Mouse (Mus musculus) heart, adult 2 months (tissue): ENCODE measurements at regions not wholly inside any gene's neighbourhood (a gene's known extent, or its start where the extent isn't known, plus 50 kb on each side); places are given as distances from the start of the nearest gene placed in this dataset.

ENCODE experiments used
- DNase-seq, 2 experiments: peaks; one replicate each; pipeline ENCODE4 v3.0.0; 2021
- H3K27ac ChIP-seq: fragments of 200-600 bp; 2 replicates; pipeline ENCODE4 v1.8.1; 2022
- H3K27me3 ChIP-seq: fragments of 200-500 bp; 2 replicates; pipeline ENCODE4 v1.6.1; 2012; ENCODE audit warnings: mild to moderate bottlenecking, low read length, inconsistent platforms, mixed read lengths; ENCODE audit not compliant: control insufficient read depth, insufficient read depth
- H3K36me3 ChIP-seq: fragments of 200-500 bp; 2 replicates; pipeline ENCODE4 v1.6.1; 2012; ENCODE audit warnings: low read length, inconsistent platforms; ENCODE audit not compliant: control insufficient read depth, insufficient read depth
- H3K4me1 ChIP-seq: fragments of 200-500 bp; 2 replicates; pipeline ENCODE4 v1.6.1; 2011; ENCODE audit warnings: low read length; ENCODE audit not compliant: control insufficient read depth, insufficient read depth
- H3K4me3 ChIP-seq: fragments of 200-600 bp; 2 replicates; pipeline ENCODE4 v1.8.1; 2022
- H3K79me2 ChIP-seq: fragments of 200-500 bp; replicated peaks from 2 replicates; pipeline ENCODE4 v1.6.1; 2012; ENCODE audit warnings: mild to moderate bottlenecking, inconsistent platforms, low read length, moderate library complexity, mixed read lengths; ENCODE audit not compliant: control insufficient read depth, insufficient read depth
- H3K9ac ChIP-seq: fragments of 200-500 bp; 2 replicates; pipeline ENCODE4 v1.6.1; 2012; ENCODE audit warnings: low read depth, mild to moderate bottlenecking, control low read depth, inconsistent platforms, low read length, mixed read lengths
- CTCF ChIP-seq: fragments of 200-600 bp; IDR thresholded peaks from 2 replicates; pipeline ENCODE4 v1.8.1; 2022; ENCODE audit warnings: antibody characterized with exemption, mild to moderate bottlenecking, moderate library complexity
- EP300 ChIP-seq: fragments of 200-500 bp; IDR thresholded peaks from 2 replicates; pipeline ENCODE4 v1.6.1; 2011; ENCODE audit warnings: low read depth, low read length, control low read depth; ENCODE audit not compliant: insufficient read depth
- POLR2A ChIP-seq: fragments of 200-500 bp; IDR thresholded peaks from 2 replicates; pipeline ENCODE4 v1.6.1; 2011; ENCODE audit warnings: mild to moderate bottlenecking, low read depth, low read length, control low read depth; ENCODE audit not compliant: insufficient read depth
- whole genome bisulfite sequencing: fragments of 180-500 bp; shearing (Covaris S2); methylation state at CpG from one replicate; pipeline ENCODE4 v1.1.7; 2018; 5-methylcytosine and 5-hydroxymethylcytosine counted together
- intact Hi-C: fragments of 180-260 bp; cut with DNase I; formaldehyde crosslinking; loops from one replicate; pipeline ENCODE4 v1.15.1; 2025

DNA sequence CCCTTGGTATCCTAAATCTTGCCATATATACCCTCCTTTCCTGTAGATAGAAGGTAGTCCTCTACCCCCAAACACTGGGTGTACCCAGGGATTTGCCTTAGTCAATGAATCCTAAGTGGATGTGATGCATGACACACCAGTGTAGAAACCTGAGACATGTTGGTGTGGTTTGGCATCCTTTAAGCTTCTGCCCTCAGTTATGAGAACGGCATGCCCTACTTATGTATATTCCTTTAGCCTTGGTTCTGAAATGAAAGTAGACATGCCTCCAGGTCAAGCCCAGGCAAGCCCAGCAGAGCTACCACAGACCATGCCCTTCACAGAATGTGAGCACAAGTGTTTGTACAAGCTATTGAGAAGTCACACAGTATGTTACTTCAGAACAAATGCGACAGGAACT lies 608.4 kb upstream of the 2610301B20Rik start:
- Histone ChIP-seq H3K4me1 (no peaks in the 10 kb centered on the region), H3K36me3 (no peaks in the 10 kb centered on the region), H3K9ac (no peak overlapping the region), H3K27ac (no peak overlapping the region), H3K79me2 (no peaks in the 10 kb centered on the region), H3K4me3 (no peak overlapping the region), H3K27me3 (no peaks in the 10 kb centered on the region)
- intact Hi-C loops, result no loop called here
- 76% methylated on average over 2 of the region's 2 CpGs for WGBS
- DNase-seq, result no peak
- TF ChIP-seq POLR2A (no peak), EP300 (no peak), CTCF (no peak)

DNA sequence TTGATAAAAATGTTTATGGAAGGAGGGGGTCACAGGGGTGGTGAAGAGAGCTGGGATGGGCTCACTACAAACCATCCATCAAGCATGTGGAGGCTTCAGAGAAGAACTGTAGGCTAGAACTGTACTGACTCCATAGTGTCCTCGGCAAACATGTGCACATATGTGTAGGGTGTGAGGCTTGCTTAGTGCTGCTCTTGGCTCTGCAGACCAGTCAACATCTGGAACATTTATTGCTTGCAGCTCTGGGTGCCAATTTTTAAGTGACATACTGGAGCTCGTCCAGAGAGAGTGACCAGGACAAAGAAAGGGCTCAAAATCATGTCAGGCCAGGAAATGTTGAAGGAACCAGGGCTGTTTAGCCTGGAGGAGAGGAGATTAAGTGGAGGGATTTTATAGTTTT lies 588.7 kb upstream of the 2610301B20Rik start:
- Histone ChIP-seq H3K27me3 (no peaks in the 10 kb centered on the region), H3K79me2 (no peaks in the 10 kb centered on the region), H3K4me3 (no peak overlapping the region), H3K4me1 (no peaks in the 10 kb centered on the region), H3K27ac (no peak overlapping the region), H3K36me3 (no peaks in the 10 kb centered on the region), H3K9ac (no peak overlapping the region)
- 13% methylated on average over 2 of the region's 2 CpGs for WGBS
- no peak for TF ChIP-seq EP300
- peak in 1 of 2 experiments; percentile 5 for DNase-seq
- intact Hi-C loops, result no loop called here

DNA sequence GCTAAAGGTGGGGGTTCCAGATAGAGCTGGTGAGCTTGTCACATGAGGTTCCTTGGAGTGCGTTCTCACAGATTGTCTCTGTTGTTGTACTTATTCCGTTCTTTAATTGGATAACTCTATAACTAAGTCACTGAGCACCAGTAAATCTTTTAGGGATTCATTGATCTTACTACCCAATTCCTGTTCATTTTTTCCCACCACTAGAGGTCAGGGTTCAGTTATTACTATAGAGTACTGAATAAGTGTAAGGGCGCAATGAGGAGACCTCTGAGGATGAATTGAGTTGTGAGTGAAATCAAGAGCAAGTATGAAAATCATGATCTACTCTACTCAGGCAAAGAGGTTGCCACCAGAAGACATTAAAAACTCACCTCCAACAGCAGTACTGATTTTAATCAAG lies 584.0 kb upstream of the 2610301B20Rik start:
- Histone ChIP-seq H3K27me3 (no peaks in the 10 kb centered on the region), H3K27ac (no peak overlapping the region), H3K9ac (no peak overlapping the region), H3K4me1 (no peaks in the 10 kb centered on the region), H3K36me3 (no peaks in the 10 kb centered on the region), H3K79me2 (no peaks in the 10 kb centered on the region), H3K4me3 (no peak overlapping the region)
- TF ChIP-seq EP300 (no peak), CTCF (peak; percentile 66), POLR2A (no peak)
- no peak for DNase-seq
- intact Hi-C loops, result loop anchor here (1.0 to 2.0 kb wide), 2 partner anchors 131 to 544 kb away; no protein-coding TSS in a partner anchor
- WGBS, result 68% methylated on average over 3 of the region's 3 CpGs

DNA sequence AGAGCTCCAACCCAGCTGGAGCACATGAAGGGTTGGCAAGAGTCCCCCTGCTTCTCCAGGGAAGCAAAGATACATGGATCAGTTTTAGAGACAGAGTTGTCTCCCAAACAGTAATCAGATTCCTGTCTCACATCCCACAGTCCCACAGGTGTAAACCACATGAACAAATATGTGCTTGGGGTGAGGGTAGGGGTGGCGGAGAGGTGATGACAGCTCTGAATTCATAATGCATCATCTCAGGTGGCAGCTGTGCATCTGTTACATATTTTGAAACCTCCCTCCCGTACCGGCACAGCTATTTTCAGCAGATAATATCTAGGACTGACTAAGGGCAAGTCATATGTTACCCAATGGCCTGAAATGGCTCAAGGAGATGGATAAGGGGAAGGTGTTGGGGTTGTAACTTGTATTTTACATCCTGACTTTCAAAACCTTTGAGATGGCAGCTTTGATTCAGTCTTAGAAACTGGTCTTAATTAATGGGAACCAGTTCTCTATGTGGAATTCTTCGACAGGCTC lies 579.2 kb upstream of the 2610301B20Rik start:
- Histone ChIP-seq H3K4me1 (no peaks in the 10 kb centered on the region), H3K27me3 (no peaks in the 10 kb centered on the region), H3K36me3 (no peaks in the 10 kb centered on the region), H3K79me2 (no peaks in the 10 kb centered on the region), H3K9ac (no peak overlapping the region), H3K27ac (no peak overlapping the region), H3K4me3 (no peak overlapping the region)
- peak in 1 of 2 experiments; percentile 7 for DNase-seq
- intact Hi-C loops, result no loop called here
- no peak for TF ChIP-seq POLR2A
- no peak for TF ChIP-seq CTCF
- no peak for TF ChIP-seq EP300
- WGBS, result 65% methylated on average over 4 of the region's 4 CpGs

DNA sequence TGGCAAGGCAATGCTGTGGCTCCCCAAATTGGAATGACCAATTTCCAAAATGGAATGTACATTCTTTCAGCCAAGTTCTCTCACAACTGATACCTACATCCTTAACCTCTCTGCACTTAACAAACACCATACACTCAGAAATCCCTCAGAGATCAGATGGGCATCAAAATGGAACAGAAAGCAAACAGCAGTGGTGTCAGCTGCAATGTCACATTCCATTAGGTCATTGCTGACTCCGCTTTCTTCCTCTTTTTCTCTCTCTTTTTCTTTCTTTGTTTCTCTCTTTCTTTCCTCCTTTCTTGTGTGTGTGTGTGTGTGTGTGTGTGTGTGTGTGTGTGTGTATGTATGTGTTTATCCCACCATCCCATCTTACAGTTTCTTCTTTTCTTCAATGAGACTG lies 578.1 kb upstream of the 2610301B20Rik start:
- H3K27ac ChIP-seq, result no peak overlapping the region
- no peaks in the 10 kb centered on the region for H3K4me1 ChIP-seq
- no peaks in the 10 kb centered on the region for H3K79me2 ChIP-seq
- intact Hi-C loops, result no loop called here
- no peaks in the 10 kb centered on the region for H3K36me3 ChIP-seq
- H3K9ac ChIP-seq, result no peak overlapping the region
- no peak overlapping the region for H3K4me3 ChIP-seq
- DNase-seq, result no peak
- TF ChIP-seq CTCF (no peak), POLR2A (no peak), EP300 (no peak)
- no peaks in the 10 kb centered on the region for H3K27me3 ChIP-seq
- WGBS, result 94% methylated on average over 1 of the region's 1 CpGs

DNA sequence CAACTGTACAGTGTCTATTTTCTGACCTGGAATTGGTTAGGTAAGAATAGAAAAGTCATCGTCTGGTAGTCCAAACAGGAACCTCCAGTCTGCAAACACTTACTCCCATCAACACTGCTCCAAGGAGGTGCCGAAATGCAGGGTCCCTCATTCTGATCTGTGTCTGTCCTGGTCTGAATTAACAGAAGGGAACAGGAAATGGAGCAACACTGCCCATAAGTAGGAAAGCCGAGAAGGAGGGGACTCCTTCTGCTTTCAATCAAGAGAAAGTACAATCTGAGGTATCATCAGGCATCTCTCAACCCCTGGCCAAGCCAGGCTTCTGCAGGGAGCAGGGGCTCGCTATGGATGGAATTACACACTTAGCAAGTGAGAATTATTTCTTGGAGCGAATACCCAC lies 562.4 kb upstream of the 2610301B20Rik start:
- WGBS, result 52% methylated on average over 5 of the region's 5 CpGs
- Histone ChIP-seq H3K79me2 (no peaks in the 10 kb centered on the region), H3K9ac (no peak overlapping the region), H3K27ac (no peak overlapping the region), H3K4me1 (no peaks in the 10 kb centered on the region), H3K36me3 (no peaks in the 10 kb centered on the region), H3K27me3 (no peaks in the 10 kb centered on the region), H3K4me3 (no peak overlapping the region)
- intact Hi-C loops, result no loop called here
- no peak for TF ChIP-seq POLR2A
- no peak for TF ChIP-seq CTCF
- TF ChIP-seq EP300, result no peak
- DNase-seq, result no peak

DNA sequence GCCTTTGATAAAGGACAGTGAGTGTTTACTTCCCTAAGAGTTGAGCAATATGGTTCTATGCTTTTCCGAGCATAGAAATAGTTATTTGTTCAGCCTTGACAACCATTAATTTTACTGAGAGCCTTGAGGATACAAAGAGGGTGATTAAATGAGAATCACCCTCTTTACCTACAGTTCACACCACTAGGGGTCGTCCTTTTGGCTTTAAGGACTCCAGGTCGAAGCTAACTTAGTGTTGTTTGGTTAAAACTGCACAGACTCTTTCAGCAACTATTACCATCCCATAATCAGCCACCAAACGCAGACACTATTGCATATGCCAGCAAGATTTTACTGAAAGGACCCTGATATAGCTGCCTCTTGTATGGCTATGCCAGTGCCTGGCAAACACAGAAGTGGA lies 559.2 kb upstream of the 2610301B20Rik start:
- intact Hi-C loops, result no loop called here
- no peak for TF ChIP-seq CTCF
- no peak for TF ChIP-seq POLR2A
- TF ChIP-seq EP300, result no peak
- Histone ChIP-seq H3K36me3 (no peaks in the 10 kb centered on the region), H3K27me3 (no peaks in the 10 kb centered on the region), H3K27ac (no peak overlapping the region), H3K4me3 (no peak overlapping the region), H3K4me1 (no peaks in the 10 kb centered on the region; the same call in 1 of the 2 replicates), H3K79me2 (no peaks in the 10 kb centered on the region), H3K9ac (no peak overlapping the region)
- DNase-seq, result no peak
- 60% methylated on average over 4 of the region's 4 CpGs for WGBS
